Mouse (Mus musculus): ENCODE data around the gene Cpe. TPM values are rescaled to one million over a fixed set of nuclear protein-coding genes. Genes with fewer than 3 reads are reported as not detected.

Cpe gene
- polyA plus RNA-seq, 1 experiment = 44.3 TPM

DNA sequence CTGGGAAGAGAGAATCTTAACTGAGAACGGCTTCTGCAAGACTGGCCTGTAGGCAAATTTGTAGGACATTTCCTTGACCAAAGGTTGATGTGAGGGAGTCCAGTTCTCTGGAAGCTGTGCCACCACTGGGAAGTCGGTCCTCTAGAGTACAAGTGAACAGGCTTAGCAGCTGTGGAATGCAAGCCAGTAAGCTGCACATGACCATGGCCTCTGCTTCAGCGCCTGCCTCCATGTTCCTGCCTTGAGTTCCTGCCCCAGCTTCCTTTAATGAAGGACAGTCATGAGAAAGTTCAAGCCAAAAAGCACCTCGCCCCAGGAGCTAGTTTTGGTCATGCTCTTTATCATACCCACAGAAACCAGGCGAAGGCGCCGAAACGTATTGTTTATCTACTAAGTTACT is 73.2 kb downstream of the Cpe start:
- Histone ChIP-seq H3K4me2 (ENCODE audit: low read depth) (no peak overlapping the region), H3K27me3 (ENCODE audit: control insufficient read depth, insufficient read depth, insufficient read length) (no peaks in the 10 kb centered on the region), H3ac (ENCODE audit: control insufficient read depth, insufficient read length) (no peak overlapping the region), H3K4me3 (no peak overlapping the region), H3K79me2 (ENCODE audit: control insufficient read depth, insufficient read depth) (no peaks in the 10 kb centered on the region), H3K36me3 (ENCODE audit: control insufficient read depth, insufficient read depth) (no peaks in the 10 kb centered on the region)
- TF ChIP-seq CEBPB (IDR thresholded peaks at IDR 0.05; ENCODE audit: insufficient read depth, poor library complexity, severe bottlenecking) (no peak), REST (IDR thresholded peaks at IDR 0.05; ENCODE audit: insufficient read depth, insufficient read length) (no peak), USF1 (IDR thresholded peaks at IDR 0.05; ENCODE audit: low read depth) (no peak), POLR2A (IDR thresholded peaks at IDR 0.05; ENCODE audit: insufficient read length, low read depth) (no peak), E2F4 (IDR thresholded peaks at IDR 0.05; ENCODE audit: insufficient read depth) (no peak)

DNA sequence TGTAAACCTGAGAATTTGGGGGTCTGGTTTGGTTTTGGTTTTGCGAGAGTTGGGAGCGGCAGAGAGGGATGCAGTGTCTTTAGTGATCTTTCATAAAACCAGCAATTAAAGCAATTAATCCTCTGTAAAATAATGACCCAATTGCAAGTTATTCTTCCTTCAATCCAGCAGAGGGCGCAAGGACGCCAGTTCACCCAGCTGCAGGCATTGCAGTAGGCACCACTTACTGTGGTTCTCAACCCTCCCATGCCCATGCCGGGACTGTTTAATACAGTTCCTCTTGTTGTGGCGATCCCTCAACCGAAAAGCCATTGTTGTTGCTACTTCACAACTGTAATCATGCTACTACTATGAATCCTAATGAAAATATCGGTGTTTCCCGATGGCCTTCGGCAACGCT is 74.2 kb downstream of the Cpe start:
- no peak for TF ChIP-seq MYOD1 (IDR thresholded peaks at IDR 0.05; ENCODE audit: control insufficient read depth in 1 of 3, insufficient read length in 2 of 3, low read depth in 2 of 3)
- no peak for TF ChIP-seq TCF3 (IDR thresholded peaks at IDR 0.05; ENCODE audit: insufficient read length, low read depth)
- no peak for TF ChIP-seq TCF12 (IDR thresholded peaks at IDR 0.05; ENCODE audit: insufficient read depth, poor library complexity, severe bottlenecking)
- no peak for TF ChIP-seq REST (IDR thresholded peaks at IDR 0.05; ENCODE audit: insufficient read depth, insufficient read length)
- TF ChIP-seq E2F4 (IDR thresholded peaks at IDR 0.05; ENCODE audit: insufficient read depth) = no peak
- no peak for TF ChIP-seq POLR2A (IDR thresholded peaks at IDR 0.05; ENCODE audit: insufficient read length, low read depth)
- no peak for TF ChIP-seq MAX (IDR thresholded peaks at IDR 0.05; ENCODE audit: low read depth)
- TF ChIP-seq USF1 (IDR thresholded peaks at IDR 0.05; ENCODE audit: low read depth) = no peak
- no peak for TF ChIP-seq MYOG (IDR thresholded peaks at IDR 0.05; ENCODE audit: control insufficient read depth in 1 of 3, insufficient read depth in 1 of 3, insufficient read length in 2 of 3, low read depth in 2 of 3)
- TF ChIP-seq POLR2AphosphoS2 (IDR thresholded peaks at IDR 0.05; ENCODE audit: insufficient read length, low read depth) = no peak
- TF ChIP-seq CEBPB (IDR thresholded peaks at IDR 0.05; ENCODE audit: insufficient read depth, poor library complexity, severe bottlenecking) = no peak
- TF ChIP-seq SRF (IDR thresholded peaks at IDR 0.05; ENCODE audit: control insufficient read depth, insufficient read length, low read depth) = no peak
- Histone ChIP-seq H3K36me3 (ENCODE audit: control insufficient read depth, insufficient read depth) (no peaks in the 10 kb centered on the region), H3K79me2 (ENCODE audit: control insufficient read depth, insufficient read depth) (no peaks in the 10 kb centered on the region), H3ac (ENCODE audit: control insufficient read depth, insufficient read length) (no peak overlapping the region), H3K4me2 (ENCODE audit: low read depth) (no peak overlapping the region), H3K27me3 (ENCODE audit: control insufficient read depth, insufficient read depth, insufficient read length) (no peaks in the 10 kb centered on the region), H3K4me3 (no peak overlapping the region)

GRCm38 (mm10) chr8:64616566-64616965 is 76.3 kb downstream of the Cpe start:
- TF ChIP-seq SRF (IDR thresholded peaks at IDR 0.05; ENCODE audit: control insufficient read depth, insufficient read length, low read depth) = no peak
- no peak for TF ChIP-seq MYOG (IDR thresholded peaks at IDR 0.05; ENCODE audit: control insufficient read depth in 1 of 3, insufficient read depth in 1 of 3, insufficient read length in 2 of 3, low read depth in 2 of 3)
- TF ChIP-seq POLR2A (IDR thresholded peaks at IDR 0.05; ENCODE audit: insufficient read length, low read depth) = no peak
- no peak for TF ChIP-seq MAX (IDR thresholded peaks at IDR 0.05; ENCODE audit: low read depth)
- TF ChIP-seq TCF12 (IDR thresholded peaks at IDR 0.05; ENCODE audit: insufficient read depth, poor library complexity, severe bottlenecking) = no peak
- TF ChIP-seq POLR2AphosphoS2 (IDR thresholded peaks at IDR 0.05; ENCODE audit: insufficient read length, low read depth) = no peak
- TF ChIP-seq E2F4 (IDR thresholded peaks at IDR 0.05; ENCODE audit: insufficient read depth) = no peak
- TF ChIP-seq CEBPB (IDR thresholded peaks at IDR 0.05; ENCODE audit: insufficient read depth, poor library complexity, severe bottlenecking) = no peak
- TF ChIP-seq MYOD1 (IDR thresholded peaks at IDR 0.05; ENCODE audit: control insufficient read depth in 1 of 3, insufficient read length in 2 of 3, low read depth in 2 of 3) = no peak
- TF ChIP-seq TCF3 (IDR thresholded peaks at IDR 0.05; ENCODE audit: insufficient read length, low read depth) = no peak
- H3K27me3 ChIP-seq (ENCODE audit: control insufficient read depth, insufficient read depth, insufficient read length) = no peaks in the 10 kb centered on the region
- no peak overlapping the region for H3K4me2 ChIP-seq (ENCODE audit: low read depth)
- no peaks in the 10 kb centered on the region for H3K79me2 ChIP-seq (ENCODE audit: control insufficient read depth, insufficient read depth)
- no peak overlapping the region for H3ac ChIP-seq (ENCODE audit: control insufficient read depth, insufficient read length)
- no peaks in the 10 kb centered on the region for H3K36me3 ChIP-seq (ENCODE audit: control insufficient read depth, insufficient read depth)
- no peak overlapping the region for H3K4me3 ChIP-seq

- Histone ChIP-seq H3K79me2 (ENCODE audit: control insufficient read depth, insufficient read depth) (no peaks in the 10 kb centered on the region), H3K36me3 (ENCODE audit: control insufficient read depth, insufficient read depth) (no peaks in the 10 kb centered on the region), H3K4me2 (ENCODE audit: low read depth) (peak overlapping the region; percentile 9), H3K27me3 (ENCODE audit: control insufficient read depth, insufficient read depth, insufficient read length) (no peaks in the 10 kb centered on the region), H3ac (ENCODE audit: control insufficient read depth, insufficient read length) (no peak overlapping the region), H3K4me3 (no peak overlapping the region)
- TF ChIP-seq REST (IDR thresholded peaks at IDR 0.05; ENCODE audit: insufficient read depth, insufficient read length) (no peak), POLR2AphosphoS2 (IDR thresholded peaks at IDR 0.05; ENCODE audit: insufficient read length, low read depth) (no peak), MYOD1 (IDR thresholded peaks at IDR 0.05; ENCODE audit: control insufficient read depth in 1 of 3, insufficient read length in 2 of 3, low read depth in 2 of 3) (peak in 1 of 3 experiments; percentile 7), CEBPB (IDR thresholded peaks at IDR 0.05; ENCODE audit: insufficient read depth, poor library complexity, severe bottlenecking) (no peak), SRF (IDR thresholded peaks at IDR 0.05; ENCODE audit: control insufficient read depth, insufficient read length, low read depth) (no peak), USF1 (IDR thresholded peaks at IDR 0.05; ENCODE audit: low read depth) (peak; percentile 16), MAX (IDR thresholded peaks at IDR 0.05; ENCODE audit: low read depth) (no peak)
These were observed 77.4 kb downstream of the Cpe start for GRCm38 (mm10) chr8:64615459-64615858.

DNA sequence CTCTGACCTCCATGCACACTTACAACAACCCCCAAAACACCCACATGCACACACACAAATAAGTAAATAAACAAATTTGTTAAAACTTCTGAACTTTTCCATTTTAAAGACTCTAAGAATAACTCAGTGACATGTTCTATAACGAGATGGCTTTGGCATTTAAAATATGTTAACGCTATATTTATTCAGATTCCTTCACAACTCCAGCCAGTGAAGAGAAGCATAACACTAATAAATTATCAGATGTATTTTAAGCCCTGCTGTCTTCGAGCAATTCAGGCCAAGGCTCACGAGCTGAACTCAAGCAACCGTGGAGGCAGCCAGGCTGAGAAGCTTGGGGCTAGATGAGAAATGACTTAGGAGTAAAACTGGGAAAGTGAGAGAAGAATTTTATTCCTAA is 79.2 kb downstream of the Cpe start:
- no peaks in the 10 kb centered on the region for H3K36me3 ChIP-seq (ENCODE audit: control insufficient read depth, insufficient read depth)
- H3K4me3 ChIP-seq = no peak overlapping the region
- H3K79me2 ChIP-seq (ENCODE audit: control insufficient read depth, insufficient read depth) = no peaks in the 10 kb centered on the region
- TF ChIP-seq TCF3 (IDR thresholded peaks at IDR 0.05; ENCODE audit: insufficient read length, low read depth) = no peak
- TF ChIP-seq TCF12 (IDR thresholded peaks at IDR 0.05; ENCODE audit: insufficient read depth, poor library complexity, severe bottlenecking) = no peak
- TF ChIP-seq POLR2AphosphoS2 (IDR thresholded peaks at IDR 0.05; ENCODE audit: insufficient read length, low read depth) = no peak
- TF ChIP-seq MAX (IDR thresholded peaks at IDR 0.05; ENCODE audit: low read depth) = no peak
- TF ChIP-seq POLR2A (IDR thresholded peaks at IDR 0.05; ENCODE audit: insufficient read length, low read depth) = no peak
- no peak for TF ChIP-seq E2F4 (IDR thresholded peaks at IDR 0.05; ENCODE audit: insufficient read depth)
- no peak for TF ChIP-seq USF1 (IDR thresholded peaks at IDR 0.05; ENCODE audit: low read depth)
- TF ChIP-seq MYOG (IDR thresholded peaks at IDR 0.05; ENCODE audit: control insufficient read depth in 1 of 3, insufficient read depth in 1 of 3, insufficient read length in 2 of 3, low read depth in 2 of 3) = no peak
- no peak for TF ChIP-seq MYOD1 (IDR thresholded peaks at IDR 0.05; ENCODE audit: control insufficient read depth in 1 of 3, insufficient read length in 2 of 3, low read depth in 2 of 3)
- no peak overlapping the region for H3ac ChIP-seq (ENCODE audit: control insufficient read depth, insufficient read length)
- no peaks in the 10 kb centered on the region for H3K27me3 ChIP-seq (ENCODE audit: control insufficient read depth, insufficient read depth, insufficient read length)
- H3K4me2 ChIP-seq (ENCODE audit: low read depth) = no peak overlapping the region

Measured in myocyte (in vitro differentiated cells).